Mouse (Mus musculus) ES-E14 (cell line): Measurements from ENCODE around the gene Lrmda. TPM values are rescaled to one million over a fixed set of nuclear protein-coding genes. Genes with fewer than 3 reads are reported as not detected.

Source experiments
- DNase-seq: peaks from one replicate; pipeline ENCODE4 v3.0.0-alpha.2; 2013; ENCODE audit warnings: low read depth, low spot score
- H3K27ac ChIP-seq: 2 replicates; pipeline ENCODE4 v1.5.1; 2012; ENCODE audit warnings: low read depth, mild to moderate bottlenecking, low read length, moderate library complexity, mixed read lengths; ENCODE audit not compliant: poor library complexity, insufficient read depth, severe bottlenecking
- H3K36me3 ChIP-seq: 2 replicates; pipeline ENCODE4 v1.6.1; 2012; ENCODE audit warnings: mild to moderate bottlenecking, low read length, moderate library complexity, mixed read lengths; ENCODE audit not compliant: control insufficient read depth, poor library complexity, insufficient read depth, severe bottlenecking
- H3K4me1 ChIP-seq, 2 experiments: fragments of 150-350 bp in 1 of 2; sonication (generic) in 1 of 2; 2 replicates each; pipeline ENCODE4 v1.6.1; 2012; ENCODE audit warnings: low read length in 2 of 2, mild to moderate bottlenecking in 1 of 2, mixed read lengths in 1 of 2; ENCODE audit not compliant: control insufficient read depth in 2 of 2, insufficient read depth in 2 of 2, poor library complexity in 1 of 2
- H3K4me3 ChIP-seq, 2 experiments: fragments of 150-350 bp in 1 of 2; sonication (generic) in 1 of 2; 2 replicates each; pipeline ENCODE4 v1.5.1; 2012; ENCODE audit warnings: low read length in 2 of 2, low read depth in 1 of 2, mild to moderate bottlenecking in 1 of 2, mixed read lengths in 1 of 2; ENCODE audit not compliant: insufficient read depth in 1 of 2, poor library complexity in 1 of 2, severe bottlenecking in 1 of 2
- H3K9ac ChIP-seq: 2 replicates; pipeline ENCODE4 v1.6.1; 2012; ENCODE audit warnings: low read depth, mild to moderate bottlenecking, low read length, mixed read lengths; ENCODE audit not compliant: poor library complexity, insufficient read depth, severe bottlenecking
- H3K9me3 ChIP-seq: fragments of 150-350 bp; sonication (generic); 2 replicates; pipeline ENCODE4 v1.6.1; 2012; ENCODE audit warnings: low read depth, mild to moderate bottlenecking, low read length; ENCODE audit not compliant: control insufficient read depth, insufficient read depth
- CHD2 ChIP-seq: IDR thresholded peaks from 2 replicates; pipeline ENCODE4 v1.6.1; 2014; ENCODE audit warnings: mild to moderate bottlenecking, low read depth, low read length, inconsistent platforms
- HCFC1 ChIP-seq: IDR thresholded peaks from 2 replicates; pipeline ENCODE4 v1.6.1; 2012; ENCODE audit warnings: low read length, inconsistent platforms, borderline replicate concordance; ENCODE audit not compliant: insufficient read depth
- MAFK ChIP-seq: IDR thresholded peaks from 2 replicates; pipeline ENCODE4 v1.6.1; 2014; ENCODE audit warnings: mild to moderate bottlenecking, low read depth, low read length, inconsistent platforms; ENCODE audit not compliant: insufficient read depth
- ZC3H11A ChIP-seq: IDR thresholded peaks from 2 replicates; pipeline ENCODE4 v1.6.1; 2012; ENCODE audit warnings: low read depth, mild to moderate bottlenecking, inconsistent platforms, low read length, borderline replicate concordance
- ZNF384 ChIP-seq: IDR thresholded peaks from 2 replicates; pipeline ENCODE4 v1.6.1; 2012; ENCODE audit warnings: low read depth, low read length, inconsistent platforms
- in situ Hi-C, 2 experiments: fragments of 600-800 bp; cut with MboI; formaldehyde crosslinking; loops; one replicate each; pipeline ENCODE4 v1.15.1; 2025; ENCODE audit warnings: low sequenced_read_pairs in 2 of 2, inconsistent platforms in 1 of 2; ENCODE audit not compliant: unreplicated experiment in 2 of 2
- total RNA-seq: library from RNA; depleted of rRNA; stranded (reverse); fragments of 300-350 nt; gene quantifications from 2 replicates; pipeline ENCODE4 v1.2.3, GENCODE M21; 2012

The Lrmda gene
- total RNA-seq, 1 experiment: 0.22 TPM

- H3K36me3 ChIP-seq: no peaks in the 10 kb centered on the region
- TF ChIP-seq CHD2: no peak
- no peak for TF ChIP-seq ZNF384
- H3K9me3 ChIP-seq: no peaks in the 10 kb centered on the region
- H3K9ac ChIP-seq: no peak overlapping the region
- DNase-seq: no peak
- no peak overlapping the region for H3K27ac ChIP-seq
- in situ Hi-C loops: no loop called here
- H3K4me1 ChIP-seq: no peaks in the 10 kb centered on the region
- no peak overlapping the region for H3K4me3 ChIP-seq
Observed at GRCm38 (mm10) chr14:22440341-22440999, 421.0 kb downstream of the Lrmda start.

DNA sequence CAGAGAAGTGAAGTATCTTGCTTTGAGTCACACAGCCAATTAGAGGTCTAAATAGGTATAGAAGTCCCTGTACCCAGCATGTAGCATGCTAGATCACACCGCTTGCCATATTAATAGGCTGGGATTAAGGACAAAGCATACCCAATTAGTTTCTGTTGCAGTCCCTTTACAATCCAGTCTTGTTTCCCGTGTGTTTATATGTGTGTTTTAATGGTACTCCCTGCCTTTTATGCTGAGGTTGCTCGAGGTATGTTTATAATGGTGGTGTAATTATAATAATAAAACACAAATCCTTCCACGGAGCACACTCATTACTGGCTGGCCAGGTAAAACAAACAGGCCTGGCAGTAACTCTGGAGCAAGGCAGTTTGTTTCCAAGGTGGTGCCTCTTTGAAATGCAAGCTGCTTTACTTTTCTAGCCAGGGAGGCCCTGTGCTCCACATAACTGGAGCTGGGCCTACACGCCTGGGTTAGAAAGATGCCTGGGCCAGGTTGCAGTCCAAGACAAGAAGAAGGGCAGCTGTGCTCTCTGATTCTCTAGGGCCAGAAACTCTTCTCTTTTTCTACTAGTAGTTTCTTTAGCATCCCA, 422.4 kb downstream of the Lrmda start:
- DNase-seq: no peak
- no peak overlapping the region for H3K9ac ChIP-seq
- H3K36me3 ChIP-seq: no peaks in the 10 kb centered on the region
- in situ Hi-C loops: no loop called here
- no peak overlapping the region for H3K4me3 ChIP-seq
- no peaks in the 10 kb centered on the region for H3K4me1 ChIP-seq
- TF ChIP-seq CHD2: no peak
- TF ChIP-seq ZC3H11A: no peak
- TF ChIP-seq HCFC1: no peak
- TF ChIP-seq MAFK: no peak
- no peak for TF ChIP-seq ZNF384
- no peak overlapping the region for H3K27ac ChIP-seq
- H3K9me3 ChIP-seq: no peaks in the 10 kb centered on the region

DNA sequence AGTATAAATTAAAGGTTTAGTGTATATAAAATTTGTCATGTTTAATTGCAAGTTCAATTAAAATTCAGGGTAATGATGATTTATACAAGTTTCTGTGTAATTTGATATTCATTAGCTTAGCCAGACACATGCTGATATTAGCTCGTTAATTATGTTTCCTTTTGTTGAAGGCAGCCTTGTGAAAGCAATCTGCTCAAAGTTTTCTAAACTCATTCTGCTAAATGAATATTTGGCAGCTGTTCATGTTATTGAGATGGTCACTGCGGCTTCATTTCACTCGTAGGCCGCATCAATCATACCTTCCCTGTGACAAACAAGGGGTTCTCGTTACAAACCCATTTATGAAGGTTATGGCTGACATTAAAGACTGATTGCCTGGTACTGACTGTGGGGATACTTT, 423.2 kb downstream of the Lrmda start:
- DNase-seq: no peak
- in situ Hi-C loops: no loop called here
- Histone ChIP-seq H3K36me3 (no peaks in the 10 kb centered on the region), H3K4me3 (no peak overlapping the region), H3K27ac (no peak overlapping the region), H3K4me1 (no peaks in the 10 kb centered on the region), H3K9me3 (no peaks in the 10 kb centered on the region), H3K9ac (no peak overlapping the region)
- TF ChIP-seq MAFK (no peak), HCFC1 (no peak), ZNF384 (no peak), CHD2 (no peak), ZC3H11A (no peak)

DNA sequence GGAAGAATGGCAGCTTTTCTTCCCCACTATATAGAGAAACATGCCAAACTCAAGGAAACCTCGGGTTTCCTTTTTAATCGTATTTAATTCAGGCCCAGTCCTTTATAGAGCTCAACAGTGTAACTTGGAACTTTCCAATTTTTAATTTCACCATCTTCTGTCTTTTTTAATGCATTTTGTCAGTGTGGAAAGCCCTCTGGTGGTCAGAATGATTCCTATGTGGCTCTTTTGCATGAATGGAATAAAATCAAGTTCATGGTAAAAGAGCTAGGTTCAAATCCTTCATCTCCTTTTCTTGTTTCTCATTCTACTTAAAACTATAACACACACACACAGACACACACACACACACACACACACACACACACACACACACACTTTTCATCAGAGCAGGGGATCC, 425.0 kb downstream of the Lrmda start:
- no peaks in the 10 kb centered on the region for H3K4me1 ChIP-seq
- no peaks in the 10 kb centered on the region for H3K9me3 ChIP-seq
- DNase-seq: no peak
- in situ Hi-C loops: no loop called here
- H3K9ac ChIP-seq: no peak overlapping the region
- TF ChIP-seq ZNF384 (no peak), MAFK (no peak), CHD2 (no peak), ZC3H11A (no peak), HCFC1 (no peak)
- H3K27ac ChIP-seq: no peak overlapping the region
- H3K36me3 ChIP-seq: no peaks in the 10 kb centered on the region
- no peak overlapping the region for H3K4me3 ChIP-seq
